Mouse (Mus musculus) cerebellum, adult 2 months (tissue): Measurements from ENCODE around the gene Retreg1.

Source experiments
- CTCF ChIP-seq: fragments of 200-500 bp; IDR thresholded peaks from 2 replicates; pipeline ENCODE4 v1.5.1; 2011; ENCODE audit warnings: low read depth, mild to moderate bottlenecking, control low read depth, low read length, moderate library complexity, borderline replicate concordance; ENCODE audit not compliant: insufficient read depth
- POLR2A ChIP-seq: fragments of 200-500 bp; IDR thresholded peaks from 2 replicates; pipeline ENCODE4 v1.6.1; 2011; ENCODE audit warnings: low read length, control low read depth, borderline replicate concordance; ENCODE audit not compliant: insufficient read depth

DNA sequence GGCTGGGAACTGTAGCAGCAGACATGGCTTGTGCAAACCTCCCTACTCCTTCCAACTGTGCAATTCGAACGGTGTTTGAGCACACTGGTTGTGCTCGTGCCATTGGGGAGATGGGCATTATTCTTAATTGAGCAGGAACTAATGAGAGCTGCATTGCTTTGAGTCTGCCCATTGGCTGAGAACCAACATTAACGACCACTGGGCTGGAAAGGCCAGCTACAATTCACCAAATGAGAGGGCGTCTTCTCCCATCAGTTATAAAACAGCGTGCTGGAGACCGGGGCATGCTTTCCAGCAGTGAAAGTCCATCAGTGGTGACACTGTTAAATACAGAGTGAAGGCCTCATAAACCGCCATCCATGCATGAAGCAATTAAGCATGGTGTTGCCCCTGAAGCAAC is 178.7 kb downstream of the Retreg1 start:
- TF ChIP-seq CTCF = no peak
- TF ChIP-seq POLR2A = no peak
